Mouse (Mus musculus): ENCODE measurements around the gene Smurf1.

DNA sequence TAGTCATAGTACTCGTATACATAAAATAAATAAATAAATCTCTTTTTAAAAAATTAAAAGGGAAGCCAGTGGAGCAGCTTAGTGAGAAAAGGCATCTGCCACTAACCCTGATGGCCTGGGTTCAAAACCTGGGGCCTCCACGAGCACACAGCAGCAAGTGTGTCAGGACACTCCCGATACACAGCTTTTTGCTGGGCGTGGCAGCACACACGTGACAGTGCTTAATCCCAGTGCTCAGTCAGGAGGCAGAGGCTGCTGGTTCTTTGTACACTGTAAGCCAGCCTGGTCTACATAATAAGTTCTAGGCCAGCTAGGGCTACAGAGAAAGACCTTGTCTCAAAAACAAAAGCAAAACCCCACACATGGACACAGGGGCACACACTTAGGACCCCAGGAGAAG is 52.3 kb downstream of the Smurf1 start:
- TF ChIP-seq CTCF (conservative IDR thresholded peaks at IDR 0.05; ENCODE audit: low read length) (no peak), POU5F1 (IDR thresholded peaks at IDR 0.05; ENCODE audit: borderline replicate concordance, low read length) (no peak), NANOG (IDR thresholded peaks at IDR 0.05; ENCODE audit: borderline replicate concordance, low read length) (no peak)
